Mouse (Mus musculus): ENCODE measurements at regions not wholly inside any gene's neighbourhood (a gene's known extent, or its start where the extent isn't known, plus 50 kb on each side); places are given as distances from the start of the nearest gene placed in this dataset.
"Not testable (repeated sequence)": the region's sequence is repeated elsewhere in the genome, so short reads cannot be mapped to it uniquely, and the experiment has no call there.

- peak; percentile 21 for DNase-seq (ENCODE audit: low read depth, low spot score)
These were observed 1628.4 kb downstream of the A830018L16Rik start for GRCm38 (mm10) chr1:13042326-13042725.

GRCm38 (mm10) chr1:13050140-13050775 lies 1636.4 kb downstream of the A830018L16Rik start:
- peak; percentile 3 for DNase-seq (ENCODE audit: low read depth, low spot score)

- DNase-seq (ENCODE audit: low read depth, low spot score): not testable (repeated sequence)
These were observed 1637.6 kb downstream of the A830018L16Rik start for GRCm38 (mm10) chr1:13051433-13052066.

- peak; percentile 17 for DNase-seq (ENCODE audit: low read depth, low spot score)
These were observed 1638.2 kb downstream of the A830018L16Rik start for GRCm38 (mm10) chr1:13052067-13052460.

- DNase-seq (ENCODE audit: low read depth, low spot score): no peak
These were observed 1643.8 kb downstream of the A830018L16Rik start for GRCm38 (mm10) chr1:13057741-13058140.

- no peak for DNase-seq (ENCODE audit: low read depth, low spot score)
These were observed 1645.9 kb downstream of the A830018L16Rik start for GRCm38 (mm10) chr1:13059616-13060320.

Data from skeletal muscle tissue, adult 2 months (tissue).